Mouse (Mus musculus): Measurements from ENCODE around the gene Dlgap1.

The Dlgap1 gene

DNA sequence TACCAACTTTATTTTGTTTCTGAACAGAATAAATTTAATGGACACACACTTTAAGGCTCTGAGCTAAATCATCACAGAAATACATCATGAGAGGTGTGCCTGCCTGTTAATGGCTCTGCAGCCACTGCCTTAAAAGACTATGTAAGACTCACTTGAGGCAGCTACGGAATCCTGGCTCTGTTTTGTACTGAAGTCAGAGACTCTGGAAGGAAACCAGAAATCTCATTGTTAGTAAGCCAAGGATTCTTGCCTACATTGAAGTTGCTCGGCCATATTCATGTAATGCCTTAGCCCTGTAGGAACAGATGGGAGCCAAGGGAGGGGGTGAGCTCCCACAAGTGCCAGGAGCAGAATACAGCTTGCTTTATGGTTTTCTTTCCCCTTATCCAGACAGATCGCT lies 394.7 kb downstream of the Dlgap1 start:
- DNase-seq: peak; percentile 89

DNA sequence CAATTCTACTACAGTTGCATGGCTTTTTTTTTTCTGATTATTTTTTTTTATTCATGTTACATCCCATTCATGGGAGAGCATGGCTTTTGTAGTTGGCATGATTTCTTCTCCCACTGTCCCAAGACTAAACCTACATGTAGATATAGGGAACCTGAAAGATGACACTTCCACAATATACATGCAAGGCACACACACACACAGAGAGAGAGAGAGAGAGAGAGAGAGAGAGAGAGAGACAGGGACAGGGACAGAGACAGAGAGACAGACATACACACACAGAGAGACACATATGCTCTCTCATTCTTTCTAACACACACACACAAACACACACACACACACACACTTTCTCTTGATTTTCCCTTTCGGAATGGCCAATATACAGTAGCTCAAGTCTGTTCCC lies 395.1 kb downstream of the Dlgap1 start:
- no peak for DNase-seq

DNA sequence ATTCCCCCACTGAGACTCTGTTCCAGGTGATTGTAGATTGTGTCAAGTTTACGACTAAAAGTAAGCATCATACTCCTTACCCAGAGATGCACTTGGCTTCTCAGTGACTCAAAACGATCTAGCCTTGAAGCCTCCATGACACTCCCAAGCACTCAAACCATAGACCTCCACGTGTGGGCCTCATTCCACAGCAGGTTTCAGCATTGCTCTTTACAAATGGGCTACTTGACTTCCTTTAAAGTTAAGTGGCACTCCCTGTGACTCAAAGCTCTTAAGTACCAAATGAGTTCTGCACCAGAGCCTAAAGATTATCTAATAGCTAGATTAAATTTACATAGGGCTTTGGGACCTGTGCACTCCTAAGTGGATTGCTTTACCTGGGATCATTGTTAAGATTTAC lies 400.3 kb downstream of the Dlgap1 start:
- DNase-seq: no peak

GRCm38 (mm10) chr17:70377020-70377419 lies 408.1 kb downstream of the Dlgap1 start:
- DNase-seq: peak; percentile 30

DNA sequence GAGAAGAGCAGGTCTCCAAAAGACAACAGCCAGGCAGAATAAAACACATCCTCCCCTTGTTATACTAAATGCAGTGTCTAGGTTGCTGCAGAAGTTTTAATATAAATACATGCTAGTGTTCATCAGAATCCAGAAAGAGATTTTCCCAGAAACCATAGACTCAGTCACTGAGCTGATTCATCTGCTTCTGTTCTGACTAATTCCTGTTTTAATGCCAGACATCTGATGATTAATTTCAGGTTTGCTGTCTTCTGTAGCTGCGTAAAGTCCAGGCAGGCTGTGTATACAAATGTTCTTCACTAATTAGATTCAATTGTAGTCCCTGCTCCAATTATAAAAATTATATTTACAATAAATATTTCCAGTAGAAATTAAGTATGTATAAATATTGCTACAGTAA lies 419.6 kb downstream of the Dlgap1 start:
- DNase-seq: no peak

- DNase-seq: no peak
Observed at GRCm38 (mm10) chr17:70397220-70397619, 428.3 kb downstream of the Dlgap1 start.

GRCm38 (mm10) chr17:70397708-70398107 lies 428.8 kb downstream of the Dlgap1 start:
- no peak for DNase-seq

GRCm38 (mm10) chr17:70401909-70402308 lies 433.0 kb downstream of the Dlgap1 start:
- no peak for DNase-seq

DNA sequence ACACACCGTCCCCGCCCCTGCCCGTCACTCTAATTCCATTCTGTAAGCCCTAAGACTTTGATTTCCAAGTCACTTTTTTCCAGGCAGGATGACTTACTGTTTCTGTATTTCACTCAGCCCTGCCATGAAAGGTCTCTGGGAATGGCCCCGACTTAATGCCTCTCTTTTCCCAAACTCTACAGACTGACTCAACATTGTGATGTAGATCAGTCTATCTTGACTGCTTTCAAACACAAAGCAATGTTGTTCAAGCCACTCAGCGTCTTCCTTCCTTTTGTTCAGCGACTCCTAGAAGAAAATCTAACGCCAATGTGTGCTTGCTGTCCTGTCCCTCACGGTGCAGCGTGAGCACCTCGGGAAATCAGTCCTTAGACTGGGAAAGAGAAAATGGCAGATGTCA lies 434.9 kb downstream of the Dlgap1 start:
- DNase-seq: no peak

DNA sequence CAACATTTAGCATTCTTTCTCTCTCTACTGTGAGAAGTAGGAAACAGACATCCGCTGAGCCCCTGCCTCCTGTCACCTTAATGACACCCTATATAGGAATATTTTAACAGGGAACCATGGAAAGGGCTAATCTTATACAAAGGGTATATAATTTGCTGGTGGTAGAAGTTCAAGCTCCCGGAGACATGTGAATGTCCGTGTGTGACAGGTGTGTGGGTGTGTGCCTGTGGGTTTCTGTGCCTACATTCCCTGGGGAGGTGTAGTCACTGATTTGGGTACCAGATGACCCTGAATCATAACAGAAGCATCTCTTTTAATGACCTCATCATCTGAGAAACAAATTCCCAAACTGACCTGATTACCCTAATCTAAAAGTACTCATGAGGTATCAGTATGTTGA lies 445.3 kb downstream of the Dlgap1 start:
- no peak for DNase-seq

DNA sequence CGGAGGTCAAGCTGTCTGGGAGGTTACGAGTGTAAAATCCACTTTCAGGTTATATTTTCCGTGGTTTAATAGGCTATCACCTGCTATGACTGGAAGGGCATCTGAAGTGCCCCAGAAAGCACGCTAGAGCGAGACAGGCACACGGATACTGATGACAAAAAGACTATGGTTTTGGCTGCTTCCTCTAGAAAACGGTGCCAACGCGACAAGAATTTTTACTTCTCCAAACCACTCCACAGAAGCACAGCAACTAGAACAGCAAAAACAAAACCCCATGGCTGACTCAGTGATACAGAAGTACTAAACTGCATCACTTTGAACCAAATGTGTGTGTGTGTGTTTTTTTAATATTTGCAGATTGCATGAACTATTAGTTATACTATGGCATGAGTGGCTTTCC lies 459.0 kb downstream of the Dlgap1 start:
- DNase-seq: no peak

DNA sequence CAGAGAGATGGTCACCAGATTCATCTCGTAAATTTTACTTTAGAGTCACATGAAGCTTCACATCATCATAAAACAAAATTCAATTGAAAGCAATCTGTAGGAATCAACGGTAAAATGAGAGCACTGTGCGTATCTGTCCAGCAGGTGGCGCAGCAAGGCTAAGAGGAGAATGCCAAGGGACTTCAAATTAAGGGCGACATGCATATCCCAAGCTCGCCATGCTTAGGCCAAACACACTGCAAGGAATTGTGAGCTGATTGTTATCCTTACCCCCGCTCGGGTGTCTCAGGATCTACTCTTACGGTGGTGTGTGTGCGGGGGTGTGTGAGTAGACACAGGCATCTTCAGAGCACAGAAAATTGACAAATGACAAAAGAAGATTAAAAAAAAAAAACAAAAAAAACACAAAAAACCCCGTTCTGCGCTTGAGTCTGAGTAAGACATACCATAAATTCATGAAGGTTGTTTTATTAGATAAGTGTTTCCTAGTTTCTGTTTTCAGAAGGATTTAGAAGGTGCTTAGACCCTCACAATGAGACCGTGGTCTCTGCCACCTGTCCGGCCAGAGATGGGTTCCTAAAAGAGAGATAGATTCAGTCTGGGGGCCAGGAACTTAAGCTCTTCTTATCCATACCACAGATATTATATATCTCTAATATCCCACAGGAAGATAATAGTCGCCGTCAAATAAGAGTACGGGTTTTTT lies 461.0 kb downstream of the Dlgap1 start:
- DNase-seq: peak; percentile 85

DNA sequence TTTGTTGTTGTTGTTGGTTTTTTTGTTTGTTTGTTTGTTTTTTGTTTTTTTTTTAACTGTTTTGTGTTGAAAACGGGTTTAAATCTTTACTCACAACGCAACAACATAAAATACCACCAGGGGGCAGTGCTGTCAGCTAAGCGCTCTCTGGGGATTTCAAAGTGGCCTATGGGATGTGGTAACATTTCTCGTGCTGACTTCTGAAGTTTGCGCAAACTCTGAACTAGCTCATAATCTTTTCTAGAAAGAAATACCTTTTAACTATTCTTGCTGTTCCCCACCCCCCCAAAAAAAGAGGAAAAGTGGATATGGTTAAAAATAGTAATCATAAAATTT lies 461.5 kb downstream of the Dlgap1 start:
- DNase-seq: peak; percentile 62

DNA sequence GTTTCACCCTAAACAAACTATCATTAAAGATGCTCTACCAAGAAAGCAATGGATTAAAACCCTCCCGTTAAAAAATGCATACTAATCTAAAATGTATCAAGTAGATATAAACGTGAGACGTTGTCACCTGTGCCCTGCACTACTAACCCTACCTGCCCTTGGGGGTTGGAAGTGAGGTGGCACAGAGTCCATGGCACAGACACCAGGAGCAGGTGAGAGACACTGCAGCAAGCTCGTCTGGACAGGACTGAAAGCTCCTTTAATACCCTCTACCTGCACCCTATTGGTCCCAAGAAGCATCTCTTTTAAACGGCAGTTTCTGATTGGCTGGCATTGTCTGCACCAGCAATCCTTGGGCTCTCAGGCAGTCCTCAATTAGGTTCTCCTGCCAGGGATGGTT lies 464.0 kb downstream of the Dlgap1 start:
- DNase-seq: no peak

DNA sequence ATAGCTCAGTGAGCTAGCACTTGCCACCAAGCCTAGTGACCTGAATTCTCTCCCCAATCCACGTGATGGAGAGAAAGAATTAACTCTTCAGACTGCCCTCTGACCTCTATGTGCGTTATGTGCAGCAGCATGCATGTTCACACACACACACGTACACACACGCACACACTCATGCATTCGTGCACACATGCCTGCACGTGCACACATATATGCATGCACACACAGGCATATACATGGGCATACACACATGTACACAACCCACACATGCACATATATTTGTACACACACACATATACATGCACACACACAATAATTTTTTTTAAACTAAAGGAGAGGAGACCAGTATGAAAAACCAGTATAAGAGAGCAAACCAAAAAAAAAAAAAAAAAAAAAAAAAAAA lies 465.7 kb downstream of the Dlgap1 start:
- DNase-seq: no peak

DNA sequence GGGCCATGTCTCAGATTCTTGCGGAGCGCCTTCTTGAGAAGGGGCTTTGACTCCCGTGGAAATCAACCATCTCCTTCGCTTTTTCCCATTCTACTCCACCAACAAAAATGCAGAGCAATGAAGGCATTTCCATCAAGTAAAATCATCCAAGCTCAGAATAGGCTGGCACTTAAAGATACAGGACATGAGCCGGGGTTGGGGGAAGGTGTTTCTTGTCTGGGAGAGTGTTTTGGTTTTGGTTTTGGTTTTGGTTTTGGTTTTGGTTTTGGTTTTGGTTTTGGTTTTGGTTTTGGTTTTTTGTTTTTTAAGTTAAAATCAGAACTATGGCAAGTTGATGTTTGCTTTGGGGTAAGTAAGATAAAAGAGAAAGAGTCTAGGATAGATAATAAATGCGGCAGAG lies 466.7 kb downstream of the Dlgap1 start:
- DNase-seq: no peak

GRCm38 (mm10) chr17:70437229-70437628 lies 468.4 kb downstream of the Dlgap1 start:
- no peak for DNase-seq

DNA sequence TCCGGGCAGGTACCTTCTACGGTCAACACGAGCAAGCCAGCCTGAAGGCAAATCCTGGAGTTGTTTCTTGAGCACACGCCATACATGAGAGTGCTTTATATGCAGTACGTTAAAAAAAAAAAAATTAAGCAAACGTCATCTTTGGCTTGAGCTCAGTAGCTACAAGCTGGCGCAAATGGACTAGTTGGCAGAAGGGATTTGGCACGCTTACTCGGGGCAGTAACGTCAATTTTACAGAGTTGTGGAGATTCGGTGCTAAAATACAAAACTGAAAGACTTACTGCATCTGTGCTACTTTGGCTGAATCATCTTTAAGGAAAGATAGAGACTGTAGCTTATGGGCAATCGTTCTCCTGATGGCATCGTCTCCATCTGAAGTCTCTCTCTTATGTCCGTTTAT lies 474.1 kb downstream of the Dlgap1 start:
- peak; percentile 82 for DNase-seq

DNA sequence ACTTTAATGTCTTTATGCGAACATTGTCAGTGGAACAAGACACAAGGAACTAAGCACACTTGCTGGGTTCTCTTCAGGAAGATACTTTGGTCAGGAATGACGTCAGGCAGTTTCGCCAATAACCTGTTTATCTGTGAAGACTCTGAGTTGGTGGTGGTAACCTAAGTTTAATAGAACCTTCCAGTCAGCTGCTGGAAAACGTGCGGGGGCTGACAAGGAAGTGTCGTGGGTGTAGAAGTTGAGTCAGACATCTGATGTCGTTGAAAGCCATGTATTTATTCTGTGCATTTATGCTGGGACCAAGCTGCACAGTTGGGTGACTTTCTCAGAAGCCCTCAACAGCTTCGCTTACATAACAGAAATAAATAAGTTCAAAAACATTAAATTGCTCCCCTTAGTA lies 477.6 kb downstream of the Dlgap1 start:
- DNase-seq: no peak

GRCm38 (mm10) chr17:70455036-70455435 lies 486.2 kb downstream of the Dlgap1 start:
- no peak for DNase-seq

DNA sequence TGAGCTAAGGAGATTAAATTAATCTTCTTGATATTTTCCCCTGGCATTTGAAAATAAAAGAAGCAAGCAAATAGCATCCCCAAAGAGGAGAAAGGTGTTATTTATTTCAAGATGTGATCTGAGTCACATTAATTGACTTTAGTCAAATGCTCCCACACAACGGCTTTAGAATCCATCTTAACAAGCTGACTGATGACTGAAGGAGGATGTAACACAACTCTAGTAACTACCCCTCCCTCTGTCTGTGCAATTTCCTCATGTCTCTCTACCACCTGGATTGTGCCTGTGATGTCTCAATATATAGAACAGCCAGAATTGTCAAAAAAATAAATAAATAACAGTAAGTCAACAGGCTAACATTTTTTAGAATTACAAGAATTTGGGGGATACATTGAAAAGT lies 488.2 kb downstream of the Dlgap1 start:
- no peak for DNase-seq

DNA sequence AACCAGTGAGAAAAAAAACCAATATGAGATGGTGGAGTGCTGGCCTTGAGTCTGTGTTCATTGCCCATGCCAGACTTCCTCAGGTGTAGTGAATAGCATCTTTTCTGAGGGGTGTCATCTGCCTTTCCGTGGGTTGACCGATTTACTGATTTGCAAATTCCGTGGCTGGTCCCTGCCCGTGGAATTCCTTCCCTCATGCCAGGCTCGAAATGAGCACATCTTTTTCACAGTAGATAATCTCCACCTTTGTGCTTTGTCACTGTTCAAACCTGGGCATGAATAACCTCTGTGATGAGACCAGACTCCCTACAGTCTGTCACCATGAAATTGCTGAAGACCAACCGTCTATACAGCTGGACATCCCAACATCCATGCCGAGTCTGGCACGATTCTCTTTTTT lies 493.4 kb downstream of the Dlgap1 start:
- DNase-seq: peak; percentile 56

DNA sequence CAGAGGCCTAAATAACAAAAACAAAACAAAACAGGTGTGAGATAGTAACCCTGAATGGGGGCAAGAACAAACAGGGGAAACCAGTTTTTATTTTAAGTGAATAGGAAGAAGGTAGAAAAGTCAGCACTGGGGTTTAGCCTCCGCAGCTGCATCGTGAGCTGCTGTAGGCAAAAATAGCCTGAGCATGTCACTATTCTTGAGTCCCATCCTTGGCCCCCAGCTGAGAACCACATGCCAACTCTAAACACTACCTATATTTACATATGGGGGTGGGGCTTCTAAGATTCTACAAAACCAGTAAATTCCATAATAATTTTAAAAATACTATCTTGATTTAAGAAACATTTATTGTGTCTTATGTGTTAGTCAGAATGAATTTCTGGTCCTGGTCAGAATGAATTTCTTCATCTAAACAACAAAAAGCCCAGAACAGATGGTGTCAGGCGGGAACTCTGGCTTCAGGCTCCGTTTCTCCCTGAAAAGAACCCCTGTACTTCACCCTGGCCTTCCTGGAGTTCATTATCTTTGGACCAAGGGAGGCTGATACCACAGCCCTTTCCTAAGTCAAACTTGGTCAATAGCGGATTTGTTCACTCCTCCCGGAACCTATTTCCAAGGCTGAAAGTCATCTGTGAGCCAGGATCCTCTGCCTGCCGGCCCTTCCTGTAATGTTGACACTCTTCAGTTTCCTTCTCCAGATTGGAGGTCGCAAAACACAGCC lies 494.1 kb downstream of the Dlgap1 start:
- DNase-seq: peak; percentile 76

DNA sequence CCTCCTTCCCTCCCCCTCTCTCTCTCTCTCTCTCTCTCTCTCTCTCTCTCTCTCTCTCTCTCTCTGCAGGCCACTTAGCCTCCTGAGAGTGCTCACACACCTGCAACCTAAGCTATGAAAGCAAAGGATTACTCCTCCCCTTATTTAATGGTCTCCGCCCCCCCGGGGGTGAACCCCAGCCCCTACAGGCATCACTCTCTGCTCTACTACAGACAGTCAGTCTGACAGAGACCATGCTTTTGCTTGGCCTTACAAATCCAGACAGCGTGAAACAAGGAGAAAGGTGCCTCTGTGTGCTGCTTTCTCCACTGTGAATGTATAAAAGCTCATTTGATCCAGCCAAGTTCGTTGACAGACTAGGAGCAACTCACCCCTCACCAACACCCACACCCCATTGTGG lies 497.5 kb downstream of the Dlgap1 start:
- no peak for DNase-seq

DNA sequence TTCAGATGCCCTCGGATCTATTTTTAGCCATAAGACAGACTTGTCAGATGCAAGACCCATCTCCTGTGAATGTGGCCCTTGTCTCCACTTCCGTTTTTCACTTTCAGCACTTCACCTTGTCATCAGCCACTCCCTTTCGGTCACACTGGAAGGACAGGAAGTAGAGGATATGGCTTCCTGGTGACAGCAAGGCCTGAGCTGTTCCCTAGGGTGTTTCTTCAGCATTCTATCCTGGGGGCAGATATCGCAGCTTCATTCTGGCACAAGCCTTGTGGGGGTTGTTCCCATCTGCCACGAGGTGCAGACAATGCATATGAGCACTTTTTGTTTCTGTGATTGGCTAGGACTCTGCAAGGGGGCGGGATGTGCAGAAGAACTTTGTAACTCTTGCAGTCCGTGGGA lies 502.1 kb downstream of the Dlgap1 start:
- no peak for DNase-seq
